Mouse (Mus musculus) gastrocnemius, adult 2 months (tissue): ENCODE measurements around the gene Stra6. TPM values are rescaled to one million over a fixed set of nuclear protein-coding genes. Genes with fewer than 3 reads are reported as not detected.

Source experiments
- DNase-seq: peaks from one replicate; pipeline ENCODE4 v3.0.0; 2022
- H3K27ac ChIP-seq: fragments of 200-600 bp; 2 replicates; pipeline ENCODE4 v1.8.1; 2022; ENCODE audit warnings: mild to moderate bottlenecking
- H3K4me3 ChIP-seq: fragments of 200-600 bp; 2 replicates; pipeline ENCODE4 v1.8.1; 2022; ENCODE audit warnings: mild to moderate bottlenecking, moderate library complexity
- CTCF ChIP-seq: fragments of 200-600 bp; IDR thresholded peaks from 2 replicates; pipeline ENCODE4 v1.8.1; 2022; ENCODE audit warnings: antibody characterized with exemption, mild to moderate bottlenecking, moderate library complexity
- intact Hi-C: fragments of 180-260 bp; cut with DNase I; formaldehyde crosslinking; loops from one replicate; pipeline ENCODE4 v1.15.1; 2025
- total RNA-seq, 2 experiments: library from RNA; stranded (reverse); gene quantifications; 2 replicates each; pipeline ENCODE4 v1.2.3; 2021

The Stra6 gene
- total RNA-seq, 2 experiments from 2014 or later = 0.13 to 0.31 TPM

- H3K27ac ChIP-seq = no peak overlapping the region
- DNase-seq = no peak
- intact Hi-C loops = no loop called here
These were observed 70.6 kb downstream of the Stra6 start for GRCm38 (mm10) chr9:58133893-58134884.

GRCm38 (mm10) chr9:58134906-58135305, 71.3 kb downstream of the Stra6 start:
- Histone ChIP-seq H3K4me3 (no peak overlapping the region), H3K27ac (no peak overlapping the region)
- no peak for TF ChIP-seq CTCF
- intact Hi-C loops = no loop called here
- no peak for DNase-seq

More at GRCm38 (mm10) chr9:58133893-58134884, 70.6 kb downstream of the Stra6 start:
- no peak for TF ChIP-seq CTCF
- H3K4me3 ChIP-seq = no peak overlapping the region

- no peak overlapping the region for H3K4me3 ChIP-seq
- H3K27ac ChIP-seq = no peak overlapping the region
- TF ChIP-seq CTCF = no peak
- DNase-seq = no peak
- intact Hi-C loops = no loop called here
These were observed 72.3 kb downstream of the Stra6 start for GRCm38 (mm10) chr9:58135921-58136321.

- Histone ChIP-seq H3K27ac (no peak overlapping the region), H3K4me3 (no peak overlapping the region)
- TF ChIP-seq CTCF = no peak
- intact Hi-C loops = no loop called here
- DNase-seq = no peak
These were observed 76.4 kb downstream of the Stra6 start for GRCm38 (mm10) chr9:58139947-58140346.

GRCm38 (mm10) chr9:58143419-58143818, 79.8 kb downstream of the Stra6 start:
- H3K27ac ChIP-seq = no peak overlapping the region
- no peak overlapping the region for H3K4me3 ChIP-seq
- intact Hi-C loops = no loop called here
- TF ChIP-seq CTCF = no peak
- DNase-seq = peak; percentile 47

- no peak for DNase-seq
- no peak overlapping the region for H3K27ac ChIP-seq
- TF ChIP-seq CTCF = no peak
- intact Hi-C loops = no loop called here
- H3K4me3 ChIP-seq = no peak overlapping the region
These were observed 81.1 kb downstream of the Stra6 start for GRCm38 (mm10) chr9:58144664-58145063.

- H3K27ac ChIP-seq = no peak overlapping the region
- no peak overlapping the region for H3K4me3 ChIP-seq
- intact Hi-C loops = no loop called here
- no peak for TF ChIP-seq CTCF
- no peak for DNase-seq
These were observed 81.8 kb downstream of the Stra6 start for GRCm38 (mm10) chr9:58145417-58145816.

GRCm38 (mm10) chr9:58148806-58149205, 85.2 kb downstream of the Stra6 start:
- H3K4me3 ChIP-seq = no peak overlapping the region
- intact Hi-C loops = no loop called here
- TF ChIP-seq CTCF = no peak
- H3K27ac ChIP-seq = no peak overlapping the region
- no peak for DNase-seq

GRCm38 (mm10) chr9:58150733-58151361, 87.3 kb downstream of the Stra6 start:
- no peak overlapping the region for H3K27ac ChIP-seq
- no peak for DNase-seq
- TF ChIP-seq CTCF = peak; percentile 11; the same call in 1 of the 2 replicates
- intact Hi-C loops = no loop called here
- H3K4me3 ChIP-seq = no peak overlapping the region

GRCm38 (mm10) chr9:58153095-58153494, 89.5 kb downstream of the Stra6 start:
- no peak overlapping the region for H3K4me3 ChIP-seq
- intact Hi-C loops = no loop called here
- H3K27ac ChIP-seq = peak overlapping the region; percentile 38
- DNase-seq = peak; percentile 31
- TF ChIP-seq CTCF = no peak

GRCm38 (mm10) chr9:58155366-58155765, 91.8 kb downstream of the Stra6 start:
- H3K27ac ChIP-seq = no peak overlapping the region
- intact Hi-C loops = no loop called here

GRCm38 (mm10) chr9:58156819-58157560, 93.4 kb downstream of the Stra6 start:
- TF ChIP-seq CTCF = no peak
- Histone ChIP-seq H3K4me3 (peak overlapping the region; percentile 63), H3K27ac (peak overlapping the region; percentile 85)
- intact Hi-C loops = no loop called here
- no peak for DNase-seq

More at GRCm38 (mm10) chr9:58155366-58155765, 91.8 kb downstream of the Stra6 start:
- H3K4me3 ChIP-seq = peak overlapping the region; percentile 63
- peak; percentile 61 for DNase-seq
- no peak for TF ChIP-seq CTCF
